Mouse (Mus musculus) embryonic fibroblast, embryonic 13.5 days (primary cell): ENCODE measurements around the gene Bahcc1.

Experiments used
- CTCF ChIP-seq: IDR thresholded peaks from 2 replicates; pipeline ENCODE4 v1.5.1; 2011; ENCODE audit warnings: mild to moderate bottlenecking, control low read depth, low read length, moderate library complexity, borderline replicate concordance; ENCODE audit not compliant: insufficient read depth
- POLR2A ChIP-seq: IDR thresholded peaks from 2 replicates; pipeline ENCODE4 v1.6.1; 2011; ENCODE audit warnings: low read depth, mild to moderate bottlenecking, control low read depth, low read length, moderate library complexity

GRCm38 (mm10) chr11:120256108-120256507, 23.4 kb downstream of the Bahcc1 start:
- TF ChIP-seq POLR2A (no peak), CTCF (no peak)
